Mouse (Mus musculus) spleen, postnatal 36 days (tissue): ENCODE measurements at regions not wholly inside any gene's neighbourhood (a gene's known extent, or its start where the extent isn't known, plus 50 kb on each side); places are given as distances from the start of the nearest gene placed in this dataset.
A peak's percentile ranks its signal among the peaks of the same experiment; 100 is the strongest.

Experiments used
- DNase-seq, 2 experiments: peaks; one replicate each; pipeline ENCODE4 v3.0.0; 2022; ENCODE audit warnings: low spot score in 2 of 2, mixed read lengths in 1 of 2

DNA sequence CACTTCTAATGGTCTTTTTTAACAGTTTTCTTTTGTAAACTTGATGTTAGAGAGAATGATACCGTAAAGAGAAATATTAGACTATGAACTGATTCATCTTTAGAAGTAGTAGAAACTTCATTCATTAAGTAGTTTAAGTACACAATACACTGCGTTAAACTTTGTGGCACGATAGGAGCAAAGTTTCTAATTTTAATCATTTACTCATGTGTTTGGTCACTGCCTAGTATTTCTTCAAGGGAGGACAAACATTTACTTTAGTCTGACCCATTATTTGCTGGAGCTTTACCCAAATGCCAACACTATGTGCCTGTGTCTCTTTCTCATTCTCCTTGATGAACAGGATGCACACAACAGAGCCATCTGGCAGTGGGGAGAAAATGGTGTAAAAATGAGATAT lies 200.6 kb downstream of the Chm start:
- DNase-seq, result no peak

DNA sequence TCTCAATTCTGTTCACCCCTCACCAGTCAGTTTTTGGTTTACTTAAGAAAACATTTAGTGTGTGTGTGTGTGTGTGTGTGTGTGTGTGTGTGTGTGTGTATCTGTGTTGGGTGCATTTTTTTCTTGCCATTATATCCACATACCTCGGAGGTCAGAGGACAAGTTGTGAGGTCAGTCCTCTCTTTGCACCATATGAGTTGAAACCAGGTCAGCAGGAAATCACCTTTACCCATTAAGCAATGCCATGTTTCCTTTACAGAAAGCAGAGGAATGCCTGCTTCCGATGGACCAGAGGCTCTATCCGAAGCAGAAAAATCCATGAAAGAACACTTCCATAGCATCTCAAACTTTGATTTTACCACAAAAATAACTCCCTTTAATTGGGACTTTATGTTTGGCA lies 201.2 kb downstream of the Chm start:
- DNase-seq, result no peak

DNA sequence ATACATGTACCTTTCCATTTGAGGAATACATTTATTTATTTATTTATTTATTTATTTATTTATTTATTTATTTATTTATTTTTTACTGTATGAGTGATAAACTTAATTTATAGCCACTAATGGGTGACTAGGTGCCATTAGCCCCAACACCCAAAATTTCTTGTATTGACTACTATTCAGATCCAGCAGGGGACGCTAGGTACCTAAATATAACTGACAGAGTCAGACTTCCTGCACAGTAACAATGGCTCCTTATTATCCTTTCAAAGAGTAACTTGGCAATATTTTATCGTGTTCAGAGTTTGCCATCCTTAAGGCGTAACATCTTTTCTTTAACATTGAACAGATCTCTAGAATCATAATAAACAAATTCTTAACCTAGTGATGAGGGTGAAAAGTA lies 206.7 kb downstream of the Chm start:
- peak in 1 of 2 experiments; percentile 0 for DNase-seq

DNA sequence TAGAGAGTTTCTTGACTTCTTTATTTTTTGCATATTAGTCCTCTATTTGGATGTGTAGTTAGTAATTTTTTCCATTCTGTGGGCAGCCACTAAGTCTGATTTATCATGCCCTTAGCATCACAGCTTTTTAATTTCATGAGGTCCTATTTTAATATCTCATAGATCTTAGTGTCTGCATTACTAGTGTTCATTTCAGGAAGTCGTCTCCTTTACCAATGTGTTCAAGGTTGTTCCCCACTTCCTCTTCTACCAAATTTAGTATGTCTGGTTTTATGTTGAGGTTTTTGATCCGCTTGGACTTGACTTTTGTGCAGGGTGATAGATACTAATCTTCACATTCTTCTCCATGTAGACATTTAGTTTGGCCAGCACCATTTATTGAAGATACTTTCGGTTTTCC lies 221.2 kb downstream of the Chm start:
- no peak for DNase-seq

DNA sequence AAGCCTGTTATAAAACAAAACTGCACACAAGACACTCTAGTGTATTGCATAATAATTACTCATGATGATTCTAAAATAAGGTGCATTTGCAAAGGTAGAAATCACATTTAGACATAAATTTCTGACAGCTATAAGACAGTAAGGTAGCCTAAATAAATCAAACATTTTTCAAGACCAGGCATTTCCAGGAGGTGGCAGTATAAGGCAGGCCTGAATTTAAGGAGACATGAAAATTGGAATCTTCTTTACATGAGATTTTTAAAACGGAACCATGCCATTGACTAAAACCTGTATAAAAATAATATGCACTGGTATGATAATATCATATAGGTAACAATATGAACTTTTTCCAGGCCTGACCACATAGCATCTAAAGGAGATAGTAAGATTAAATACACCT lies 235.5 kb downstream of the Chm start:
- DNase-seq, result no peak

DNA sequence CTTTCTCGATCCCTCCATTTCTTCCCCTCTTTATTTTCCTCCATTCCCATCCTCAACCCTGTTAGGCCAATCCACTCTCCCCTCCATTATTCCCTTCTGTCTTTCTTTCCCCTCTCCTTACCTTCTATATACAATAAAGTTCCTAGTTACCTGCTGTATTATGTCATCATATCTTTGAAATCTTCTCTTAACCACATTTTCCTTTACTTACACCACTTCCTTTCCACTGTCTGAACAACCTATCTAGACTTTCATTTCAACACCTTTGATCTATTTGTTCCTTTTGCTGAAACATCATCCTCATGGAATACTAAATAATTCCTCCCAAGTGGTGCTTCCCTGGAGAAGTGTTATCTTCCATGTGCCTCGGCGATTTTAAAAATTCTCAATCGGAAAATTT lies 237.8 kb downstream of the Chm start:
- no peak for DNase-seq

DNA sequence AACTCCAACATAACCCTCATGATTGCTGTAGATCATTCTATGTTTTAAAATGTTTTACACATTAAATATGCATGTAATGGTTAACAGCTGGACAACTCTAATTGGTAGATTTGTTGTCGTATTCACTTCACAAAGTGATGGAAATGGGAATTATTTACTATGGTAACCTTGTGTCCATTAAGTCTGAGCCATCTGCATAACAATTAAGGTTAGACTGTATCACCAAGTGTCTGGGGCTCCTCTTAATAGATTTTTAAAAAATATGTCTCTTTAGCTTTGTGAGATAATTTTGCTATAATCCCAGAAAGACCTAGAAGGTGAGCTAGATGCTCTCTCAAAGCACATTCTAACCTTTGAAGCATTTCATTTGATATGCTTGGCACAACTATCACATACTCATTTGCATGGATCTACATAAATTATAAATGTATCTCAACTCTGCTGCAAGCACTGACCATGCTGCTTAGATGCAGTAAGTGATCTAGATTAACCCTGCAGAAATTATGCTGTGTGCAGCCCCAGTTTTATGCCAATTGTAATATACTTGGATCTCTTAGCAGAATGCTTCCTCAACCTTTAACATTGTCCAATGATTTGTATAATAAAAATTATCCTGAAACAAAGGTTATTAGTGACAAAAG lies 227.2 kb upstream of the Pof1b start:
- no peak for DNase-seq

DNA sequence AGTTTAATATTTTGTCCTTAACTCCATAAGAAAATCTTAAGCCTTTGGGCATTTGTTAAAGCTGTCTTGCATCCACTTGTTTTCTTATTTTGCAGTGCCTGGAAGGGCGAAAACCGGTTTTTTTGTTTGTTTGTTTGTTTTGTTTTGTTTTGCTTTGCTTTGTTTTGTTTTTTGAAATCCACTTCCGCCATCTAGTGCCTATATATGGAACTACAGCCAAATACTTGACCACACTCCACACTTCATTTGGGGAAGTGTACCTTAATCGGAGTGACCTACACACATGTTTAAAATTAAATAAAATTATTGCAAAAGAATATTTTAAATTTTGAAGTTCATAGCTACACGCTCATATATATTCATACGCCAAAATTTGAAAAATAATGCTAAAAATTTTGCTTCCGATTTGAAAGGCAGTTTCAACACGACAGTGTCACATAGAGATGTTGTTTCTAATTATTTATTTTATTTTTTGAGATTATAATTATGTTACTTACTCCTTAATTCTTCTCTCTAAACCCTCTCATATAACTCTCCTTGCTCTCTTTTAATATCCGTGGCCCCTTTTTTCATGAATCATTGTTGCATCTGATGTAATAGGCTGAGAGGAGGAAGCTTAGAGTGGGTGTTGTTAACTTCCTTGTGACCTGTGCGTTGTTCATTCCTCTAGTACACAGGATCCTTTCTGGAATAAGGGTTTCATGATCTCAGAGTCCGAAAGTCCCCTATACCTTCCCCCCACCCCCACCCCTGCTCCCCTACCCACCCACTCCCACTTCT lies 205.4 kb upstream of the Pof1b start:
- no peak for DNase-seq

DNA sequence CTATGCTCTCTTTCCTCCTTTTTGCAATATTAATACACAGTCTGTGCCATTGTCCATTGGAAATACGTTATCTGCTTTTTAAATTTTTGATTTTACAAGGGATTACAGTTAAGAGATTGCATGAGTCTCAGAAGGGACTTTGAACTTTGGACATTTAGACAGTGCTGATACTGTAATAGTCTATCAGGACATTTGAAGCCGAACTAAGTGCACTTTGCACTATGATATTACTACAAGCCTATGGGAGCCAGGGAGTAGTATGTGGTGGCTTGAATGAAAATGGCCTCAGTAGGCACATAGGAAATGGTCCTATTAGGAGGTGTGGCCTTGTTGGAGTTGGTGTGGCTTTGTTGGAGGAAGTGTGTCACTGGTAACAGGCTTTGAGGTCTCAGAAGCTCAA lies 188.1 kb upstream of the Pof1b start:
- DNase-seq, result no peak
